Mouse (Mus musculus): Measurements from ENCODE around the gene Samhd1. TPM values are rescaled to one million over a fixed set of nuclear protein-coding genes. Genes with fewer than 3 reads are reported as not detected.

Gene Samhd1
- total RNA-seq, 2 experiments from 2014 or later = 26.7 to 31.4 TPM

GRCm38 (mm10) chr2:157053124-157053523 is 81.9 kb downstream of the Samhd1 start:
- DNase-seq = no peak

- peak; percentile 37 for DNase-seq
Measured at GRCm38 (mm10) chr2:157052448-157052847, 82.6 kb downstream of the Samhd1 start.

- DNase-seq = no peak
Measured at GRCm38 (mm10) chr2:157049831-157050243, 85.2 kb downstream of the Samhd1 start.

GRCm38 (mm10) chr2:157048395-157049181 is 86.5 kb downstream of the Samhd1 start:
- DNase-seq = no peak

Other genes with a start within 250 kb of the Samhd1 start
- gene Sla2, start 248.1 kb downstream of the Samhd1 start, total RNA-seq (2021) = under 1 TPM; 0.18 to 0.30 TPM
- gene Ndrg3, start 143.2 kb downstream of the Samhd1 start, total RNA-seq (2021) = 10 to 100 TPM; 51.3 to 59.2 TPM
- 10 to 100 TPM in 1 of 2 experiments, 1 to 10 TPM in 1; 9.2 to 12.8 TPM for gene Dsn1, start 128.1 kb downstream of the Samhd1 start, total RNA-seq (2021)
- 10 to 100 TPM; 30.3 to 35.9 TPM for gene Soga1, start 56.0 kb downstream of the Samhd1 start, total RNA-seq (2021)
- not detected for gene Tldc2, start 48.2 kb downstream of the Samhd1 start, total RNA-seq (2021)
- 10 to 100 TPM; 11.1 to 13.5 TPM for gene Rbl1, start 69.3 kb upstream of the Samhd1 start, total RNA-seq (2021)
- 100 to 1,000 TPM; 189 to 199 TPM for gene Rpn2, start 143.8 kb upstream of the Samhd1 start, total RNA-seq (2021)
- gene Mroh8, start 144.3 kb upstream of the Samhd1 start, total RNA-seq (2021) = under 1 TPM in 1 of 2 experiments, not detected in 1; 0.42 TPM
- gene Ghrh, start 212.2 kb upstream of the Samhd1 start, total RNA-seq (2021) = not detected
- gene Manbal, start 232.3 kb upstream of the Samhd1 start, total RNA-seq (2021) = 10 to 100 TPM; 34.8 to 35.7 TPM

Measured in adrenal gland, postnatal 10 days (tissue).